13 mouse cellular contexts compared by ENCODE assay signal in the genomic region with DNA sequence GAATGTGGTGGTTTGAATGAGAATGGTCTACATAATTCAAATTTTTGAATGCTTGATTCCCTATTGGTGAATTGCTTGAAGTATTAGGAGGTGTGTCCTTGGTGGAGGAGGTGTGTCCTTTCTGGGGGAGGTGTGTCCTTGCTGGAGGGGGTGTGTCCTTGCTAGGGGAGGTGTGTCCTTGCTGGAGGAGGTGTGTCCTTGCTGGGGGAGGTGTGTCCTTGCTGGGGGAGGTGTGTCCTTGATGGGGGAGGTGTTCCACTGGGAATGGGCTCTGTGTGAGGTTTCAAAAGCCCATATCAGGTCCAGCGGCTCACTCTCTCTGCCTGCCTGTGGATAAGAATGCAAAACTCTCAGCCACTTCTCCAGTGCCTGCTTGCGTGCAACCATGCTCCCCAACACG. TPM values are rescaled to one million over a fixed set of nuclear protein-coding genes. Genes with fewer than 3 reads are reported as not detected.
DNase-seq lines count a peak whose midpoint lies in the region; ATAC-seq lines count a peak whose summit lies in the region.
"Had no signal": no experiment of that assay in that cellular context is flagged by ENCODE, and none has a peak within 500 bp of the region (broad histone marks: within the 10 kb centered on the region; RNA-seq: fewer than 3 reads in every experiment).

No protein-coding gene starts in this region.

- no peak overlapping the region for H3K27ac ChIP-seq in liver, embryonic 13.5 days
- H3K27ac ChIP-seq: forebrain, embryonic 12.5 days; limb, embryonic 15.5 days had no signal

- ATAC-seq in liver, embryonic 13.5 days (ENCODE audit: low read depth) = peak; percentile 42

- H3K27me3 ChIP-seq in liver, embryonic 13.5 days = no peaks in the 10 kb centered on the region
- H3K27me3 ChIP-seq: limb, embryonic 15.5 days had no signal

- H3K4me3 ChIP-seq in liver, embryonic 13.5 days (replicated peaks) = no peak overlapping the region
- H3K4me3 ChIP-seq: forebrain, embryonic 12.5 days; limb, embryonic 15.5 days had no signal

- no peaks in the 10 kb centered on the region for H3K9me3 ChIP-seq in liver, embryonic 13.5 days (replicated peaks)
- H3K9me3 ChIP-seq: forebrain, embryonic 12.5 days; limb, embryonic 15.5 days had no signal

- DNase-seq in heart, postnatal 4 days = peak; percentile 10
- DNase-seq in heart, adult 11 months = no peak
- DNase-seq in A20 (ENCODE audit: low read depth, low spot score) (peak; percentile 49), ZHBTc4 (ENCODE audit: low read depth, low spot score) (peak; percentile 83)
- no peak for DNase-seq in liver, embryonic 13.5 days
- DNase-seq in testis, postnatal 10 days (ENCODE audit: low spot score) = no peak
- no peak for DNase-seq in right cerebral cortex, postnatal 10 days (ENCODE audit: low spot score in 2 of 2)
- DNase-seq in cerebellum, adult 8-10 months = no peak
- DNase-seq: cerebellum, postnatal 14 days; right cerebral cortex, postnatal 4 days; thymus, postnatal 4 days had no signal

- H3K36me3 ChIP-seq in liver, embryonic 13.5 days = no peaks in the 10 kb centered on the region
- H3K36me3 ChIP-seq: forebrain, embryonic 12.5 days; limb, embryonic 15.5 days had no signal

- no peak overlapping the region for H3K4me2 ChIP-seq in liver, embryonic 13.5 days
- H3K4me2 ChIP-seq: forebrain, embryonic 12.5 days; limb, embryonic 15.5 days had no signal

- H3K9ac ChIP-seq in liver, embryonic 13.5 days = no peak overlapping the region
- H3K9ac ChIP-seq: forebrain, embryonic 12.5 days; limb, embryonic 15.5 days had no signal

- WGBS in liver, embryonic 13.5 days (ENCODE audit: insufficient replicate concordance) = 36% methylated on average over 3 of the region's 3 CpGs

- H3K4me1 ChIP-seq in liver, embryonic 13.5 days (replicated peaks) = peaks cover 23% of the 10 kb centered on the region

RNA-seq across cellular contexts. Expression of a gene that starts 2.1 kb away (rescaled TPM):
- total RNA-seq in heart, postnatal 4 days (2021) = 10 to 100 TPM; 11.6 to 12.5 TPM
- polyA plus RNA-seq in liver, embryonic 13.5 days (2015; fragmentation: Nextera tagmentation; extraction: Ambion mirVana) = 6.3 and 7.5 TPM in 2 replicates

Comparison
In these comparisons a context has a peak if more than half of its experiments do, and no peak if none do; other contexts are left out.
1. DNase-seq: peak in heart, postnatal 4 days (single experiment), A20 (single experiment) and ZHBTc4 (single experiment); none in heart, adult 11 months (single experiment), liver, embryonic 13.5 days (single experiment), testis, postnatal 10 days (single experiment), right cerebral cortex, postnatal 10 days (0 of 2) and cerebellum, adult 8-10 months (single experiment).